Mouse (Mus musculus) liver, embryonic 13.5 days (tissue): Measurements from ENCODE around the gene Ccdc125. TPM values are rescaled to one million over a fixed set of nuclear protein-coding genes. Genes with fewer than 3 reads are reported as not detected.
A peak's percentile ranks its signal among the peaks of the same experiment; 100 is the strongest.

Experiments
- ATAC-seq: fragments of 200-750 bp; cut with Nextera tagmentation; 2 replicates; pipeline ENCODE4 v1.8.0; 2017; ENCODE audit warnings: low read depth, mild to moderate bottlenecking, moderate number of reproducible peaks, moderate library complexity
- DNase-seq: peaks from one replicate; pipeline ENCODE4 v3.0.0; 2022
- H3K27ac ChIP-seq: fragments of 300-500 bp; sonication (generic); 2 replicates; pipeline ENCODE4 v1.5.1; 2015; ENCODE audit warnings: moderate library complexity, mild to moderate bottlenecking, inconsistent platforms
- H3K27me3 ChIP-seq: fragments of 300-500 bp; sonication (generic); 2 replicates; pipeline ENCODE4 v1.6.1; 2015; ENCODE audit warnings: mild to moderate bottlenecking, inconsistent platforms
- H3K36me3 ChIP-seq: fragments of 300-500 bp; sonication (generic); 2 replicates; pipeline ENCODE4 v1.6.1; 2015; ENCODE audit warnings: mild to moderate bottlenecking, inconsistent platforms
- H3K4me1 ChIP-seq: fragments of 300-500 bp; sonication (generic); replicated peaks from 2 replicates; pipeline ENCODE4 v1.6.1; 2015; ENCODE audit warnings: inconsistent platforms
- H3K4me2 ChIP-seq: fragments of 300-500 bp; sonication (generic); 2 replicates; pipeline ENCODE4 v1.6.1; 2015; ENCODE audit warnings: inconsistent platforms, mild to moderate bottlenecking, moderate library complexity
- H3K4me3 ChIP-seq: fragments of 300-500 bp; sonication (generic); replicated peaks from 2 replicates; pipeline ENCODE4 v1.5.1; 2015; ENCODE audit warnings: mild to moderate bottlenecking, inconsistent platforms
- H3K9ac ChIP-seq: fragments of 300-500 bp; sonication (generic); 2 replicates; pipeline ENCODE4 v1.6.1; 2015; ENCODE audit warnings: mild to moderate bottlenecking, inconsistent platforms
- H3K9me3 ChIP-seq: fragments of 300-500 bp; sonication (generic); replicated peaks from 2 replicates; pipeline ENCODE4 v1.6.1; 2016; ENCODE audit warnings: inconsistent platforms
- WGBS: fragments of 180-500 bp; shearing (Covaris S2); methylation state at CpG from one replicate; pipeline ENCODE4 v1.1.7; 2015; ENCODE audit not compliant: insufficient replicate concordance; 5-methylcytosine and 5-hydroxymethylcytosine counted together
- polyA plus RNA-seq: library from polyadenylated mRNA; unstranded; fragments of >200 nt; fragmentation: Nextera tagmentation; extraction: Ambion mirVana; gene quantifications from 2 replicates; pipeline ENCODE4 v1.2.1, GENCODE M21; 2015

Ccdc125 gene
- polyA plus RNA-seq, 1 experiment from 2014 or later = 5.3 TPM

DNA sequence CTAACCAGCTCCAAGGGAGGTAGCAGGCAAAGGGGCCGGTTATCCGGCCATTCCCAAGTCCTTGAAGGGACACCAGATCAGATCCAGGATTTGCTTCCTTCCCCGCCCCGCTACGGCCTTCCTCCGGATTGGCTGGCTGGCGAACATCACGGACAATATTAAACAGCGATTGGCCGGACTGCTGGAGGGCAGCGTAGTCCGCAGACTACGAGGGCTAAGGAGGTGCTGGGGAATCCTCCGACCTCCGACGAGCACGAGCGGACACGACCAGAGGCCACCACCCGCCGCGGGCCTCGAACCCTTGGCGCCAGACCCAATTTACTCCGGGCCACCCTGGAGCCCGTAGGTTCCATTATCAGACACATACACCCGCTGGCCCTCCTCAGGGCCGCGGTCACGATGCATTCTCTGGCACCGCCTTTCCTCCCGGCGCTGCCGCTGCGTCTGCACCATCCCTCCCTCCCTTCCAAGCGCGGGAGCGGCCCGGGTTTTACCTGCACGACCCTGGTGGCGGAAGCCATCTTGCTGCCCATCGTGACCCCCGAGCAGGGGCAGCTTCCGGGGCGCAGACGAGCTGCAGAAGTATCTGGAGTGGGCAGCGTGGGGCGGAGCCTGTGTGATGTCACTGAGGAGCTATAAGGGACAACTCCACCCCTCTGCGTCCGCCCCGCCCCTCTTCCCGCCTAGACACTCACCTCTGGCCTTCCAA lies 74.7 kb downstream of the Ccdc125 start, which contains the start of gene Mrps36:
Gene Mrps36, minus strand, starts transcription at position 624 of the 709 bp plus-strand sequence.
- Histone ChIP-seq H3K4me2 (peak within 1 kb of the TSS; percentile 69), H3K36me3 (peaks cover 10% of the 10 kb centered on the region), H3K9ac (peak within 1 kb of the TSS; percentile 89), H3K27ac (peak within 1 kb of the TSS; percentile 95), H3K4me1 (peaks cover 74% of the 10 kb centered on the region), H3K9me3 (no peaks in the 10 kb centered on the region), H3K4me3 (peak within 1 kb of the TSS; percentile 92), H3K27me3 (no peaks in the 10 kb centered on the region)
- under 1% methylated on average over 52 of the region's 52 CpGs for WGBS
- peak; percentile 89 for ATAC-seq
- DNase-seq = peak; percentile 95

DNA sequence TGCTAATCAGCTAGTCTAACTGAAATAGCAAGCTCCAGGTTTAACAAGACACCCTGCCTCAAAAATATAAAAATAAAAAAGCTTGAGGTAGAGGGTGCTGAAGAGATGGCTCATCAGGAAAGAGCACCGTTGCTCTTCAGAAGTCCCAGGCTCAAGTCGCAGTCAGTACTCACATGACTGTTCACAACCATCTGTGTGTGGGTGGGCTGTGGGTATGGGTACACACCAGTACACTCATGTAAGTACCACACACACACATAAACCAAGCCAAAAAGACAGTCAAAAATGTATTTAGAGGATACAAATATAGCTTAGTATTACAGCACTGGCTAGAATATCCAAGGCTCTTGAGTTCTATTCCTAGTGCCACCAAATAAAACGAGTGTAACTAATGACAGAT lies 76.6 kb downstream of the Ccdc125 start:
- Histone ChIP-seq H3K4me3 (no peak overlapping the region), H3K27me3 (no peaks in the 10 kb centered on the region), H3K9ac (no peak overlapping the region), H3K4me1 (peaks cover 84% of the 10 kb centered on the region), H3K4me2 (no peak overlapping the region), H3K27ac (peak overlapping the region; percentile 21), H3K36me3 (no peaks in the 10 kb centered on the region), H3K9me3 (no peaks in the 10 kb centered on the region)
- WGBS = 72% methylated on average over 3 of the region's 3 CpGs
- DNase-seq = no peak
- ATAC-seq = no peak

Other genes with a start within 250 kb of the Ccdc125 start
- gene Naip1, start 216.8 kb upstream of the Ccdc125 start, polyA plus RNA-seq = not detected in 2 replicates
- 42.5 and 47.7 TPM in 2 replicates for gene Gtf2h2, start 177.1 kb upstream of the Ccdc125 start, polyA plus RNA-seq
- 5.3 and 6.4 TPM in 2 replicates for gene Ocln, start 117.0 kb upstream of the Ccdc125 start, polyA plus RNA-seq
- gene Marveld2, start 52.7 kb upstream of the Ccdc125 start, polyA plus RNA-seq = 6.0 and 6.4 TPM in 2 replicates
- gene Ak6, start 18.7 kb upstream of the Ccdc125 start, polyA plus RNA-seq = 219 and 231 TPM in 2 replicates
- gene Rad17, start 18.7 kb upstream of the Ccdc125 start, polyA plus RNA-seq = 15.2 and 18.6 TPM in 2 replicates
- 15.9 and 16.8 TPM in 2 replicates for gene Taf9, start 18.1 kb upstream of the Ccdc125 start, polyA plus RNA-seq
- 49.1 and 54.9 TPM in 2 replicates for gene Cdk7, start 61.2 kb downstream of the Ccdc125 start, polyA plus RNA-seq
- gene Mrps36, start 74.9 kb downstream of the Ccdc125 start, polyA plus RNA-seq = 159 and 167 TPM in 2 replicates
- gene Cenph, start 106.2 kb downstream of the Ccdc125 start, polyA plus RNA-seq = 46.2 and 57.1 TPM in 2 replicates
- gene Ccnb1, start 116.9 kb downstream of the Ccdc125 start, polyA plus RNA-seq = 277 and 297 TPM in 2 replicates
- gene Slc30a5, start 163.7 kb downstream of the Ccdc125 start, polyA plus RNA-seq = 27.0 and 34.3 TPM in 2 replicates